Mouse (Mus musculus) MEL (cell line): ENCODE data around the gene Fam131c. TPM values are rescaled to one million over a fixed set of nuclear protein-coding genes. Genes with fewer than 3 reads are reported as not detected.

Experiments used
- DNase-seq: peaks from one replicate; pipeline ENCODE4 v3.0.0; 2011; ENCODE audit warnings: low read depth, low spot score
- H3K27ac ChIP-seq: 2 replicates; pipeline ENCODE4 v1.5.1; 2012; ENCODE audit warnings: low read depth, mild to moderate bottlenecking, control low read depth, low read length, moderate library complexity; ENCODE audit not compliant: control insufficient read depth
- H3K27me3 ChIP-seq, 2 experiments: fragments of 150-350 bp in 1 of 2; sonication (generic) in 1 of 2; 2 replicates each; pipeline ENCODE4 v1.6.1; 2012; ENCODE audit warnings: low read length in 2 of 2, mild to moderate bottlenecking in 2 of 2, improper control_type of control experiment in 1 of 2, moderate library complexity in 1 of 2; ENCODE audit not compliant: insufficient read depth in 2 of 2, control insufficient read depth in 1 of 2
- H3K36me3 ChIP-seq, 2 experiments: 2 replicates each; pipeline ENCODE4 v1.6.1; 2012 to 2014; ENCODE audit warnings: low read length in 2 of 2, improper control_type of control experiment in 1 of 2, inconsistent platforms in 1 of 2, mild to moderate bottlenecking in 1 of 2; ENCODE audit not compliant: insufficient read depth in 2 of 2, control insufficient read depth in 1 of 2
- H3K4me1 ChIP-seq, 2 experiments: fragments of 150-350 bp in 1 of 2; sonication (generic) in 1 of 2; 2 replicates each; pipeline ENCODE4 v1.6.1; 2012; ENCODE audit warnings: low read length in 2 of 2, improper control_type of control experiment in 1 of 2, mild to moderate bottlenecking in 1 of 2; ENCODE audit not compliant: insufficient read depth in 2 of 2, control insufficient read depth in 1 of 2
- H3K4me3 ChIP-seq, 2 experiments: fragments of 150-350 bp in 1 of 2; sonication (generic) in 1 of 2; 2 replicates each; pipeline ENCODE4 v1.5.1; 2012; ENCODE audit warnings: low read depth in 2 of 2, low read length in 2 of 2, mild to moderate bottlenecking in 2 of 2, moderate library complexity in 2 of 2, control low read depth in 1 of 2, improper control_type of control experiment in 1 of 2; ENCODE audit not compliant: control insufficient read depth in 1 of 2, insufficient read depth in 1 of 2
- H3K79me2 ChIP-seq: 2 replicates; pipeline ENCODE4 v1.6.1; 2012; ENCODE audit warnings: mild to moderate bottlenecking, low read length, moderate library complexity; ENCODE audit not compliant: control insufficient read depth, poor library complexity, insufficient read depth
- H3K9ac ChIP-seq: 2 replicates; pipeline ENCODE4 v1.6.1; 2012; ENCODE audit warnings: low read depth, mild to moderate bottlenecking, control low read depth, low read length, moderate library complexity; ENCODE audit not compliant: control insufficient read depth, poor library complexity, severe bottlenecking
- H3K9me3 ChIP-seq: fragments of 150-350 bp; sonication (generic); replicated peaks from 2 replicates; pipeline ENCODE4 v1.6.1; 2012; ENCODE audit warnings: mild to moderate bottlenecking, low read length, improper control_type of control experiment, moderate library complexity; ENCODE audit not compliant: insufficient read depth
- CHD2 ChIP-seq: IDR thresholded peaks from 2 replicates; pipeline ENCODE4 v1.6.1; 2011; ENCODE audit warnings: low read length, improper control_type of control experiment
- CTCF ChIP-seq, 3 experiments: IDR thresholded peaks in 2 of 3; conservative IDR thresholded peaks in 1 of 3; 2 replicates each; pipeline ENCODE4 v1.5.1; 2011 to 2012; ENCODE audit warnings: low read length in 3 of 3, low read depth in 2 of 3, mild to moderate bottlenecking in 2 of 3, improper control_type of control experiment in 1 of 3, inconsistent platforms in 1 of 3, mixed read lengths in 1 of 3, moderate library complexity in 1 of 3; ENCODE audit not compliant: control insufficient read depth in 1 of 3, insufficient read depth in 1 of 3, poor library complexity in 1 of 3, severe bottlenecking in 1 of 3
- E2F4 ChIP-seq: IDR thresholded peaks from 2 replicates; pipeline ENCODE4 v1.6.1; 2011; ENCODE audit warnings: low read depth, low read length, improper control_type of control experiment, borderline replicate concordance
- ELF1 ChIP-seq: IDR thresholded peaks from 2 replicates; pipeline ENCODE4 v1.6.1; 2014; ENCODE audit warnings: low read depth, mild to moderate bottlenecking, inconsistent platforms, low read length, improper control_type of control experiment, moderate library complexity
- GABPA ChIP-seq: IDR thresholded peaks from 2 replicates; pipeline ENCODE4 v1.6.1; 2012; ENCODE audit warnings: low read depth, mild to moderate bottlenecking, inconsistent platforms, low read length, improper control_type of control experiment, moderate library complexity
- HCFC1 ChIP-seq: IDR thresholded peaks from 2 replicates; pipeline ENCODE4 v1.6.1; 2012; ENCODE audit warnings: low read depth, mild to moderate bottlenecking, inconsistent platforms, low read length, improper control_type of control experiment, moderate library complexity
- MAZ ChIP-seq: IDR thresholded peaks from 2 replicates; pipeline ENCODE4 v1.6.1; 2012; ENCODE audit warnings: low read depth, mild to moderate bottlenecking, inconsistent platforms, low read length, improper control_type of control experiment
- MYC ChIP-seq: IDR thresholded peaks from 2 replicates; pipeline ENCODE4 v1.6.1; 2011; ENCODE audit warnings: low read depth, mild to moderate bottlenecking, low read length, improper control_type of control experiment, moderate library complexity
- NELFE ChIP-seq: IDR thresholded peaks from 2 replicates; pipeline ENCODE4 v1.6.1; 2011; ENCODE audit warnings: low read depth, low read length, improper control_type of control experiment
- NRF1 ChIP-seq: IDR thresholded peaks from 2 replicates; pipeline ENCODE4 v1.6.1; 2014; ENCODE audit warnings: low read depth, mild to moderate bottlenecking, inconsistent platforms, low read length, improper control_type of control experiment, moderate library complexity; ENCODE audit not compliant: poor library complexity, insufficient read depth, severe bottlenecking
- POLR2A ChIP-seq, 2 experiments: IDR thresholded peaks; 2 replicates each; pipeline ENCODE4 v1.6.1; 2011 to 2012; ENCODE audit warnings: low read length in 2 of 2, mild to moderate bottlenecking in 2 of 2, control low read depth in 1 of 2, improper control_type of control experiment in 1 of 2, low read depth in 1 of 2, moderate library complexity in 1 of 2; ENCODE audit not compliant: control insufficient read depth in 1 of 2, insufficient read depth in 1 of 2, poor library complexity in 1 of 2
- POLR2AphosphoS2 ChIP-seq: IDR thresholded peaks from 2 replicates; pipeline ENCODE4 v1.6.1; 2011; ENCODE audit warnings: low read length, improper control_type of control experiment
- RAD21 ChIP-seq: IDR thresholded peaks from 2 replicates; pipeline ENCODE4 v1.6.1; 2011; ENCODE audit warnings: mild to moderate bottlenecking, low read depth, low read length, improper control_type of control experiment
- RCOR1 ChIP-seq: IDR thresholded peaks from 2 replicates; pipeline ENCODE4 v1.6.1; 2012; ENCODE audit warnings: low read depth, mild to moderate bottlenecking, inconsistent platforms, low read length, improper control_type of control experiment
- SIN3A ChIP-seq: IDR thresholded peaks from 2 replicates; pipeline ENCODE4 v1.6.1; 2012; ENCODE audit warnings: low read length, improper control_type of control experiment, inconsistent platforms
- SMC3 ChIP-seq: IDR thresholded peaks from 2 replicates; pipeline ENCODE4 v1.6.1; 2011; ENCODE audit warnings: low read depth, low read length, improper control_type of control experiment
- TAL1 ChIP-seq: IDR thresholded peaks from 2 replicates; pipeline ENCODE4 v1.6.1; 2012; ENCODE audit warnings: mild to moderate bottlenecking, inconsistent platforms, low read length, moderate library complexity, mixed read lengths
- TBP ChIP-seq: IDR thresholded peaks from 2 replicates; pipeline ENCODE4 v1.8.0; 2011; ENCODE audit warnings: low read depth, low read length, improper control_type of control experiment
- TCF12 ChIP-seq: IDR thresholded peaks from 2 replicates; pipeline ENCODE4 v1.6.1; 2014; ENCODE audit warnings: low read depth, mild to moderate bottlenecking, inconsistent platforms, low read length, improper control_type of control experiment, moderate library complexity
- USF2 ChIP-seq, 2 experiments: IDR thresholded peaks; 2 replicates each; pipeline ENCODE4 v1.6.1; 2011 to 2012; ENCODE audit warnings: improper control_type of control experiment in 2 of 2, low read length in 2 of 2, borderline replicate concordance in 1 of 2, inconsistent platforms in 1 of 2, low read depth in 1 of 2, mild to moderate bottlenecking in 1 of 2; ENCODE audit not compliant: insufficient read depth in 1 of 2
- ZKSCAN1 ChIP-seq: IDR thresholded peaks from 2 replicates; pipeline ENCODE4 v1.6.1; 2012; ENCODE audit warnings: low read depth, mild to moderate bottlenecking, inconsistent platforms, low read length, improper control_type of control experiment, moderate library complexity
- ZMIZ1 ChIP-seq: IDR thresholded peaks from 2 replicates; pipeline ENCODE4 v1.6.1; 2012; ENCODE audit warnings: low read depth, mild to moderate bottlenecking, inconsistent platforms, low read length, improper control_type of control experiment, moderate library complexity
- polyA plus RNA-seq, 2 experiments: library from polyadenylated mRNA; stranded (reverse) in 1 of 2; unstranded in 1 of 2; fragments of >175 nt in 1 of 2; fragments of >200 nt in 1 of 2; gene quantifications; 2 replicates each; pipeline versions ENCODE4 v1.2.1 to v1.2.4; 2012; ENCODE audit warnings: low replicate concordance in 2 of 2, low read depth in 1 of 2; ENCODE audit not compliant: insufficient read length in 2 of 2, insufficient read depth in 1 of 2, missing spikeins in 1 of 2
- total RNA-seq: library from RNA; depleted of rRNA; stranded (reverse); fragments of 300-350 nt; gene quantifications from 2 replicates; pipeline ENCODE4 v1.2.3, GENCODE M21; 2012

Gene Fam131c
- total and polyA plus RNA-seq, 3 experiments = not detected

DNA sequence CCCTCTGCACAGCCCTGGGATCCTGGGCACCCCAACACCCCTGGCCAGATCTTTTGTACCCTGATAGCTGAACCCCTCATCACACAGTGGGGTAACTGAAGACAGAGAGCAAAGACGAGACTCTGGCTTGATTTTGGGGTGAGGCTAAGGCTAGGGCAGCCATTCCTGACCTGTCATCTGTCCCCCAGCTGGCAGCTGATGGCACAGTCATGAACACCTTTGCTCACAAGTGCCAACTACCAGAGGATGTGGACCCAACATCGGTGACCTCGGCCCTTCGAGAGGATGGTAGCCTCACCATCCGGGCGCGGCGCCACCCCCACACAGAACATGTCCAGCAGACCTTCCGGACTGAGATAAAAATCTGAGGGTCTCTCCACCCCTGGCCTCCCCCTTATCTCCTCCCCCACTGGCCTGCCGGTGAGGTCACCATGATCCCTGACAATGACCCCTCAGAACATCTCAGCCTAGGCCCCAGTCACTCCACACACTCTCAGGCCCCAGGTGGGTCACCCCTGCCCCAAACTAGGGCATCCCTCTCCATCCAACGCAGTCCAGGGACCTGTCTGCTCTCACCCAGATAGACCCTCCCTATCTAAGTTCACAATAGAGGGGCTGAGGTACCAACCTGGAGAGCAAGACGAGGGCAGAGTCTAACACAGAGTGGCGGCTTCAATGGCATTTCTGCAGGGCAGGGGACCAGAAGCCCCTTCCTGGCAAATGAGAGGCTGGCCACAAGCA, 55.8 kb downstream of the Fam131c start:
- Histone ChIP-seq H3K27ac (no peak overlapping the region), H3K9me3 (no peaks in the 10 kb centered on the region), H3K79me2 (no peaks in the 10 kb centered on the region), H3K4me3 (no peak overlapping the region), H3K27me3 (no peaks in the 10 kb centered on the region; a peak in 1 of 4 replicates), H3K36me3 (no peaks in the 10 kb centered on the region), H3K4me1 (no peaks in the 10 kb centered on the region), H3K9ac (no peak overlapping the region)
- DNase-seq = no peak
- TF ChIP-seq NELFE (no peak), SIN3A (no peak), MYC (no peak), CHD2 (no peak), CTCF (IDR thresholded peaks at IDR 0.05 in 2 of 3, conservative IDR thresholded peaks at IDR 0.05 in 1 of 3; ENCODE audit: control insufficient read depth in 1 of 3, insufficient read depth in 1 of 3, low read depth in 2 of 3, low read length in 3 of 3, poor library complexity in 1 of 3, severe bottlenecking in 1 of 3) (no peak), MAZ (no peak), POLR2A (IDR thresholded peaks at IDR 0.05; ENCODE audit: control insufficient read depth in 1 of 2, insufficient read depth in 1 of 2, low read depth in 1 of 2, low read length in 2 of 2, poor library complexity in 1 of 2) (no peak), TCF12 (no peak), E2F4 (no peak), TBP (no peak), ZKSCAN1 (no peak), NRF1 (no peak), USF2 (IDR thresholded peaks at IDR 0.05; ENCODE audit: borderline replicate concordance in 1 of 2, insufficient read depth in 1 of 2, low read depth in 1 of 2, low read length in 2 of 2) (no peak), GABPA (no peak), RCOR1 (no peak), ELF1 (no peak)

DNA sequence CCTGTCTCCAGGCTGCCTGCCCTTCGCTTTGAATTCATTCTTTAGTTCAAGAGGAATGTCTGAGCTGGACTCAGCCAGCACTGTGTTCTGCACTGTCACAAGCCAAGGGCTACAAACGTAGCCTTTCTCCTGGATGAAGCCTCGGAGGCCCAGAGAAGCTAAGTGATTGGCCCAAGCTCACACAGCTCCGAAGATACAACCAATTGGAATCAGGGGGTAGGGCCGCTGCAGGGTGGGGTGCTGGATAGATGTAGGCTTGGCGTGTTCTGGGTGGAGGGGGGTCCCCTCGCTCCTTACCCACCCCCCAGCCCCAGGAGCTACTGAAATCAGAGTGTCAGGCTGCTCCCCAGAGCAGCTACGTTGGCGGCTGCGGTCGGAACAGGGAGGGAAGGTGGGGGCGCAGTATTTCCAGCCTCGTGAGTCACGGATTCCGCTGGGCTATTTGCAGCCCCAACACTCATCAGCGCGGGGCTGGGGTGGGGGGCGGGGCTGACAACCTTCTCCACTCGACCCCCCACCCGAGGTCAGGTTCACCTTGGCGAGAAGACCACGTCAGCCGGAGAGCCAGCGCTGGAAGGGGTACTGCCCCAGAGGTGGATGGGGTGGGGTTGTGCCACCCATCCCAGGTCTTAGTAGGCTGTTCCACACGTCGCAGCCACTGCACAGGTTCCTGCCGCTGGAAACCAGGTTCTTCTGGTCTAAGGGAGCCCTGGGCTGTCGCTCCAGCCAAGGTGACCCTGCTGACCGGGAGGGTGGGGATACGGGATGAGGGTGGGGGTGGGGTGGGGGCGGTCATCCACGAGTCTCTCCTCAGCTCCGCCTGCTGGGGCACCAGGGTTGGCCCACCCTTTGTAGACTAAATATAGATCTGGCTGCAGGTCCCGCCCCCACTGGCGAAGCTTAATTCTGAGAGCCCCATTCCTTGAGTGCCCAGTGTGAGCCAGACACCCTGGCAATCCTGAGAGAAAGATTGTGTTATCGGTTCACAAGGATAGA, 57.8 kb downstream of the Fam131c start:
- no peak overlapping the region for H3K4me3 ChIP-seq
- no peak overlapping the region for H3K27ac ChIP-seq
- DNase-seq = no peak
- H3K9me3 ChIP-seq = no peaks in the 10 kb centered on the region
- no peak for TF ChIP-seq TAL1
- no peak for TF ChIP-seq POLR2AphosphoS2
- TF ChIP-seq E2F4 = no peak
- TF ChIP-seq ELF1 = no peak
- TF ChIP-seq NRF1 = no peak
- TF ChIP-seq RAD21 = no peak
- no peak for TF ChIP-seq HCFC1
- TF ChIP-seq GABPA = no peak
- TF ChIP-seq SMC3 = no peak
- no peak for TF ChIP-seq ZMIZ1
- H3K27me3 ChIP-seq = no peaks in the 10 kb centered on the region; a peak in 1 of 4 replicates
- H3K9ac ChIP-seq = no peak overlapping the region
- no peaks in the 10 kb centered on the region for H3K79me2 ChIP-seq
- H3K4me1 ChIP-seq = no peaks in the 10 kb centered on the region
- H3K36me3 ChIP-seq = no peaks in the 10 kb centered on the region
